Mouse (Mus musculus) mouse trophoblast stem cell (cell line): ENCODE measurements around the gene Cdrt4.

Source experiments
- in situ Hi-C, 2 experiments: fragments of 300-500 bp; cut with MseI, MboI; formaldehyde crosslinking; loops; 2 replicates in 1 of 2; 3 replicates in 1 of 2; pipeline ENCODE4 v1.15.1; 2025

The Cdrt4 gene

DNA sequence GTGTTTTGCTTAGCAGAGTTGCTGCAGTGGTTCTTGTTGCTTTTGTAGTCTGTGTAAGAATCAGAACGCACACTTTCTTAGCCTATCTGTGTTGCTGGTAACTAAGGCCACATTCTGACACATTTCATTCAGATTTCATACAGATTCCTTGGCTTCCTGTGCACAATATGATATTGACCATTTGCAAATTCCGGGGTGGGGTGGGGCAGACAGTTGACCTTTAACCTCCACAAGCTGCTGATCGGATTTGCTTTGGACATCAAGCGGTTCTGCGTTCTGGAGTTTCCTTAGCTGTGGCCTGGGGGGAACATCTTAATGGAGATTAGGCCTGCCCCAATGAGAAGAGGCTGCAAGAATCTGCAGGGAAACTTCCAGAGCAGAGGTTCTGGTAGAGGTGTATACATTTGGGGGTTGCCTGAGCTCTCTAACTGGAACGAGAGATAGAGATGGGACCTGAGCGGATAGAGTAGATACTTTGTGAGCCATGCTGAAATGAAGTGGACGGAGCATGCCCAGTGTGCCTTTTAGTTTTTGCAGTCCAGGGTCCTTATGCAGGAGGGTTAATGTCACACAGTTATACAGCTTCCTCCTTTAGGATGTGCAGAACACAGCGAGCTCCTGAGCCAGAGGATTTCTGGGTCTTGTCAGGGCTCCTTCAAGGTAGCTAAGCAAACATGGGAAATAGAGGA lies 44.2 kb downstream of the Cdrt4 start:
- in situ Hi-C loops: loop anchor here in 1 of 2 experiments (5.0 kb wide), 1 partner anchor 48 kb away; no protein-coding TSS in a partner anchor

DNA sequence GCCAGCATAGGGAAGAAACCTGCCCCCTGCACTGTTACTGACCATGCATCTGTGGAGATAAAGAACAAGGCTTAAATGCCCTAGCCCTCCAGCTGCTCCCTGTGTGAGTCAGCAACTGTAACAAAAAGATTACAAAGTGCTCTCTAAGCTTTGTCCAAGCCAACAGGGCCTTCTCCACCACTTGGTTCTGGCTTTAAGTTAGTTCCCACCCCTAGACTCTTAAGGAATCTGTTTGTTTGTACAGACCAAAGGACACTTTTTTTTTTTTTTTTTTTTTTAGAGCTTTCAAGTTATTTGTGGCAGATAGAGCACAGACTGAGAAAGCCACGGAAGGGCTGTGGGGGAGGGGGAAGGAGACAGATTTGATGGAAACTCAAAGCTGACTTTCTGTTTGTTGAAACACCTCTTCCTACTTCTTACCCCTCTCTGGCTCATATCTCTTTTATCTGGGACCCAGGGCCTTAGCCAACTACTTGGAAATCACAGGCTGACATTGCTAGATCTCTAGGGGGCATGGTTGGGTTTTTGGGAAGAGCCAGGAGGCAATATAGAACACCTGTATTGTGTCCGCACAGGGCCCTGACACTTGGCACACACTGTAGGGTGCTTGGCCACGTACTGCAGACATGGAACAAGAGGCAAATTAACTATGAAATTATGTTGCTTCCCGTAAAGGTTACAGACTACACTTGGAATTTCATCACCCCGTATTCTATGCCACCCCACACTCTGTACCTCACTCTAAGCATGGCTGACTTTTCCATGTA lies 44.9 kb downstream of the Cdrt4 start:
- in situ Hi-C loops: loop anchor here in 1 of 2 experiments (5.0 kb wide), 1 partner anchor 49 kb away; no protein-coding TSS in a partner anchor

DNA sequence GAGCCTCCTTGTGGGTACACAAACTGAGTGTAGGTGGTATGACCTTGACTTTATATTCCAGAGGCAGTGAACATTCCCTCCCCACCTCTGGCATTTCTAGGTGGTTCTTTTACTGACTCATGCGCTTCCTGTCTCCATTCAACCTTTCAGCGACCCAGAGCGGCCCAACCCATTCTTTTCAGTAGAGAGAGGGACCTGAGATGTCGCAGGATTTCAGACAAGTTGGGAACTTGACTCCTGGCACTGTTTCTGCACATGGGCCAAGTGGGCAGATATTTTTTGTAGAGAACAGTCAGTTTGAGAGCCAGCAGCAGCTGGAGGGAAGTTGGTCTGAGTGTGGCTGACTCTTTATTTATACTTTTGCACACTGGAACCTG lies 45.5 kb downstream of the Cdrt4 start:
- in situ Hi-C loops: loop anchor here in 1 of 2 experiments (5.0 kb wide), 1 partner anchor 49 kb away; no protein-coding TSS in a partner anchor

DNA sequence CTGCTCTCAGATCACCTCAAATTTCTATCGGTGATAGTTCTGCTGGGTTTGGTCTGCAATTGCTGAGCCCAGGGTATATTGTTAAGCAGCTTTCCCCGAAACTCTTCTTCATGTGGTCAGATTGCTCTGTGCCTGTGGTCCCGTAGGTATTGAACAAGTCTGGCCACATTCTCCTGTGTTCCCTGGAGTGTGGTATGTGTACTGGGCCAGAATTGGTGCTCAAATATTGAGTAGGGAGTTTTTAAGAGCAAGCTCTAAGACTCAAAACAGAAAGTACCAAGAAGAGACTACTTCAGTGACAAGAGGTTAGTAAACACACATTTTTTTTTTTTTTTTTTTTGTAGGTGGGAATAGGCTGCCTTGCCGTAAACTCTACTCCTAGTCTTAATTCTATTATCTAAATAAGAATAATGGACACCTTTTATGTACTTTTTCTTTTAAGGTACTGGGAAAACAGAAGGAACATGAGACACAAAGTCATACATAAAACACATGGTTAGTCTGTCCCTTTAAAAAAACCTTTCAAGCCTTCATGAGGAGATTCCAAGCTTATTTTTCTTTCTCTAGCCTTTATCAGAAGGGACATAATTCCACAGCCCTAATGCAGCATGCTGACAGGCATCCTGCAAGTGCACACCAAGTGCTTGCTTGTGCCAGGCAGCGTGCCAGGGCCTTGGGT lies 46.2 kb downstream of the Cdrt4 start:
- in situ Hi-C loops: loop anchor here in 1 of 2 experiments (5.0 kb wide), 1 partner anchor 50 kb away; no protein-coding TSS in a partner anchor

DNA sequence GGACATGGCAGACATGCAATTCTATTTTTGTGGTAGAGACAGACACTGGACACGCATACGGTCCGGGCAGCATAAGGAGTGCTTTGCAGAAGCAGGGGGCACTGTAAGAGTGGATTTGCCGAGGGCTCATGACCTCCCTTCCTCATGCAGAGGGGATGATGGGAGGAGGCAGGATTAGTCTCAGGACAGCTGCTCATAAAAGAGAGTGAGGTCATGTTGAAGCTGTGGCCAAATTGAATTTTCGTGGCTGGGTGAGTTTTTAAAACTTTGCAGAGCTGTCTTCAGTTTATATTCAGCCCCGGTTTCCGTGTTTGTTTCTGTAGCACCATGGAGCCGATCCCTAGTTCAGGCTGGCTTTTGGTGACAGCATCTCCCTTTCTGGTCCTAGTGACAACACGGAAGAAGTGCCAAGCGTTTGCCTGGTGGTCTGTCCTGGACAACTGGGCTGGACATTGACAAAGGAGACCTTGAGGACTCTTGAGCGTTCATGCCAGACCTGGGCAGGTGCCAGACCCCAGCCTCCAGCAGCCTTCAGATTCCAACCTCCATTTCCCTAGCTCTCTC lies 46.8 kb downstream of the Cdrt4 start:
- in situ Hi-C loops: loop anchor here in 1 of 2 experiments (5.0 kb wide), 1 partner anchor 50 kb away; no protein-coding TSS in a partner anchor

DNA sequence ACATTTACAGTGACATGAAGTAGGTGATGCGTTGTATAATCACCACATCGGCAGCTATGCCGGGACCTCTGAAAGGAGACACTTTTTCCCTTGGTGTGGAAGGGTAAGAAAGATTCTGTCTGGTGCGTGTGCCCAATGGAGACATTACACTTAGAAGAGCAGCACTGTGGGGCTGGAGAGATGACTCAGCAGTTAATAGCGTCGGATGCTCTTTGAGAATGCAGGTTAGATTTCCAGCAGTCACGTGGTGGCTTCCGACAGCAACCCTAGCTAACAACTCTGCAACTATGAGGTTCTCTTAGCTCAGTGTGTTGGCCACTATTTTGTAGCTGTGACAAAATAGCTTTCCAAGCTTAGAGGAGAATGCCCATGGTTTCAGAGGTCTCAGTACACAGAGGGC lies 49.1 kb downstream of the Cdrt4 start:
- in situ Hi-C loops: no loop called here

DNA sequence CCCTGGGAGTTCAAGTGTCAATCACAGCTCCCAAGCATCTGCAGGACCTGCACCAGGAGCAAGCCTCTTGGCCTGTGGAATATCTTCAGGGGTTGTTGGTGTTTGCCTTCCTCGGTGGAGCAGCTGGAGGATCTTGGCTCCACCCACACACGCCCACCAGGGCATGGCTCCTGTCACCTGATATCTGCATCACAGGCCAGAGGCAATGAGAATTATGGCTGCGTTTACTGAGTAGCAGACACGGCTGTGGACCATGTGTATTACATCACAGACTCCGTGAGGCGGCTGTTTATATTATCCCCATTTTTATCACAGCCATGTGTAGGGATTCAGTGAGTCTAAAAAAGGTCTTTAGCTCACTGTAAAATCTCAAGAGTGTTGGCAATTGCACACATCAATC lies 53.6 kb downstream of the Cdrt4 start:
- in situ Hi-C loops: no loop called here

DNA sequence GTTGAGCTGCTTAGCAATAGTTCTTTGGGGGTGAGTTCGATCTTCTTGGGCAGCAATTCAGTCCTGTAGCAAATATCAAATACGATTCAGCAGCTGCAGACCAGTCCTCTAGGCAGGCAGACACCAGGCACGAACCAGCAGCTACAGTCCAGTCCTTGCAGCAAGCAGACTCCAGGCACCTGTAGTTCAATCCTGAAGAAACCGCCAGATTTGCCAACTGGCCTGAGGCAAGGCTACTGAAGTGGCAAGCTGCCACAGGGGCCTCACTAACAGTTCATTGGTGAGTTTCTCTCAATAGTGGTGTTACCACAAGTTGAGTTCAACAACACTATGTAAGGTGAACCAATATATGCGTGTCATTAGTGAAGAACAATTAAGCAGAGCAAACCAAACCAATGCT lies 56.4 kb downstream of the Cdrt4 start:
- in situ Hi-C loops: no loop called here

DNA sequence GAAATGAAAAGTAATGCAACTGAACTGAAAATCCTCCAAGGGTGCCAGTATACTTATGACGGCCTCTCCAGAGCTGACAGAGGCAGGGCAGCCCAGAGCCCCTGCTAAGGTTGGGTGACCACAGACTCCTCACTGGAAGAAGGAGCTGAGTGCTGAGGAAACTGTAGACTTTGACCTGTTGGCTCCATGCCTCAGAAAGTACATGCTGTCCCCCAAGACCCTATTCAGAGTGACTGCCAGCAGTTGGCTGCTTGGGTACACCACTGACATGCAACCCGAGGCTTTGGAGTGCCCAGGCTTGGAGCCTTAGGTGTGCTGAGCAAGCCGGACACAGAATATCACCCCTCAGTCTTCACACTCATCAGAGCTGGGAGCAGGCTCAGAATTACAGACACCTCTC lies 57.0 kb downstream of the Cdrt4 start:
- in situ Hi-C loops: no loop called here

DNA sequence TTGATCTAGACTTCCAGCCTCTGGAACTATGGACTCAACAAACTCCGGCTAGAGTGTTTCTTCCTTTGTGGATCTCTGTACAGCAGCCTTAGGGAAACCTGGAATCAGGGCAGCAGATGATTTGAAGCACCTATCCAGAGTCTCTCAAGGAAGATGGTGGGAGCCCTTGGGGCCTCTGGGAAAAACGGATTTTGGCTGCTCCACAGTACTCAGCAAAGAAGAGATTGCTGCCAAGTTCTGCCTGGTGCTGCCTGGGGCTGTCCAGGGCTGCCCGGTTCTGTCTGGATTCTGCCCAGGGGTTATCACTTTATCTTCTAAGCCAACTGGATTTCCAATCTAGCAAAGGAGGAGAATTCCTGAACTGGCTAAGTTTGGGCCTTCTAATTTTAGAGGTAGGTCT lies 58.8 kb downstream of the Cdrt4 start:
- in situ Hi-C loops: no loop called here

DNA sequence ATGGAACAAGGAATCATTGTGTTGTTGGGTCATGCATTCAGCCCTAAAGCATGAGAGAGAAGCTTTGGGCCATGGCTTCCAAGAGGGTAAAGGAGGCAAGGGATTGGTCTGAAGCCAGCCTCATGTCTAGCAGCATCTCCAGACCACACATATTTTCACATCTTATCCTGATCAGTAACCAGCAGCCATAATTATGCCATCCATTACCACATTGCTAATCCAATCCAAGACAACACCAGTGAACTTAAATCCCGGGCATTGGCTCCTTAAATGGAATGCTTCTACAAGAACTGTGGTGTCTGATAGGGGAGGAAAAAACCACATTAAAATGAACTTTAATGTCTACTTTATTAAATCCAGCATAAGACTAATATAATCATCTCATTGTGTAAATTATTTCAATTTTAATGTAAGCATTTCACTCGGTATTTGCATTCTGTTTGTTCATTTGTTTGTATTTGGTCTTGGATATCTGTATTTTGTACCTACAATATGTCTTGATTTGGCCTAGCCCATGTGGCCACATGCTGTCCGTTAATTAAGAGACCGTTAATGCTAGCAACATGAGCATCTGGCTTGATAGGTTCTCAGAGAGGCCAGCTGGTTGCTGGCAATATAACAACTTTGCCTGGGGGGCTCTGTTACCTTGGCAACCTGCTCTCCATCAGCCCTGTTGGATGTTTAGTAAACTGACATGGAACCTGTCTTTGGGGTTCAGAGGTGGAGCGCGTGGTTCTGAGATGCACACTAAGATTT lies 66.5 kb downstream of the Cdrt4 start:
- in situ Hi-C loops: no loop called here

DNA sequence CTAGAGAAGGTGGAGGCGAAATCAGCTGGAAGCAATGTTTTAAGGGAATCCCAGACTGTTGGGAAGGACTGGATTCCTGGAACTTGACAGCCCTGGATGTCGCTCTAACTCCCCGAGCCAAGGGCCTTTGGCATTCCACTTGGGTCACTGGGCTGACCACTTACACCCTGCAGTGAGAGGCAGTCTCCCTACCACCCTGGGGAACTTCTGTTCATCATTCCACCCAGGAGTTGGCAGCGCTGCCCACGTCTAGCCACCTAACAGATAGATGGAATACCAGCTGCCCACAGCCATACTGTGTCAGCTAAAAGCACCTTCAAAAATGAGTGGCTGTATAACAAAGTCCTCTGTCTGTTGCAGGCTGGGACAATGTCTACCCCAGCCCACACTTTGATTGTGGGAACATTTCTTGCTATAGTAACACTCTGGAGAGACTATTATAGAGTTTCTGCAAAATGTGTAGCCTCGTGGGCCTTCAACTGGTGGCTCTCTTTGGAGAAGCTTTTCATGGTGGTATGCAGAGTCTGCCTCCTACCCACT lies 67.2 kb downstream of the Cdrt4 start:
- in situ Hi-C loops: no loop called here

DNA sequence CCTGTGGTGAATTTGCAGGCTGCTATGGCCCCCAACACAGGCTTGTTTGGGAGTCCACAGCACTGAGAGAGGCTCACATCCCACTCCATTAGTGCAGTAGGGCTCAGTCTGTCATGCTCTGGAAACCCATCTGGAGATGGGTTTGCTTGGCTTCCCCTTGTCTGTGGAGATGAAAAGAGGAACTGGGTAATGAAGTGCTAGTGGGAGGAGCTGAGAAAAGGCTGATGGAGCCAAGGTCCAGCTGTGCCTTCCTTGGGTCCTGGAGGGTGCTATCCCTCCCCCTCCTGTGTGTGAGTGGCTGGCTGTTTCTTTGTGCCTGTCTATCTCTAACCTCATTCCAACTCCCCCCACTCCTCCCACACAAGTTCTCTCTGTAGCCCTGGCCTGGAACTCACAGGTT lies 69.6 kb downstream of the Cdrt4 start:
- in situ Hi-C loops: no loop called here

DNA sequence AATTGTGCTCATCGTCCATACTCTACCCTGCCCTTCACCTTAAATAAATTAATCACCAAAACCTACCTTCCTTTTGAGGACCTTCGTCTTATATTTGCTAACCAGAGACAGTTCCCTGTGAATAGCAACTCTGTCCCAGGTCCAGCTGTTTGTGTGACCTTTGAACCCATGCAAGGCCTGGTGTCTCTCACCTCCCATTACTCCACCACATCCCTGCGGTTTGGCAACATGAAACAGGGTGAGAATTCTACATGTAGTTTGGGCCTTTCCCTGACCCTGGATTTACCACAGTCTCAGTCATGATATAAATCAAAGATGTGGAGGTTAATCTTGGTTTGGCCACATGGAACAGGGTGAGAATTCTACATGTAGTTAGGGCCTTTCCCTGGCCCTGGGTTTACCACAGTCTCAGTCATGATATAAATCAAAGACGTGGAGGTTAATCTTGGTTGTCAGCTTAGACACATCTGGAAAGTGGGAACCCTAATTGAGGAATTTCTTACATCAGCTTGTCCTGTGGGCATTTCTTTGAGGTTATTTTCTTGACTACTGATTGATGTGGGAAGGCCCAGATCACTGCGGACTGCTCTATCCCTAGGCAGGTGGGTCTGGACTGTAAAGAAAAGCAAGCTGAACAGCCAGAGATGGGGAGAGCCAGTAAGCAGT lies 70.3 kb downstream of the Cdrt4 start:
- in situ Hi-C loops: no loop called here

DNA sequence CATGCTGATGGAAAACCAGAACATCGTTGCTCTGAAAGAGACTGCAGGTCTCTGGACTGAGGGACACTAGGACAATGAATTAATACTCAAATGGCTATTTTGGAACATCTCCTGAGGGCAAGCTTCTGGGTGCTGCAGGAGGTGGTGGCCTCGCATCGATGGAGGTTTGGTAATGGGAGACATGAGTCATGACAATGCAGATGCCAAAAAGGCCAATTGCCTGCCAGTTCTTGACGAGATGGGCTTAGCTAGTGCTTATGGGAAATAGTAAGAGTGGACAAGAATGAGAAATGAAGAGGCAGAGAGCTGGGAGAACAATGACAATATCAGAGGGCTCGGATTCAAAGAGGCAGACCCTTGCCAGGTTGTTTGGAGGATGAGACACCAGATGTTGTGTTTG lies 72.5 kb downstream of the Cdrt4 start:
- in situ Hi-C loops: no loop called here

DNA sequence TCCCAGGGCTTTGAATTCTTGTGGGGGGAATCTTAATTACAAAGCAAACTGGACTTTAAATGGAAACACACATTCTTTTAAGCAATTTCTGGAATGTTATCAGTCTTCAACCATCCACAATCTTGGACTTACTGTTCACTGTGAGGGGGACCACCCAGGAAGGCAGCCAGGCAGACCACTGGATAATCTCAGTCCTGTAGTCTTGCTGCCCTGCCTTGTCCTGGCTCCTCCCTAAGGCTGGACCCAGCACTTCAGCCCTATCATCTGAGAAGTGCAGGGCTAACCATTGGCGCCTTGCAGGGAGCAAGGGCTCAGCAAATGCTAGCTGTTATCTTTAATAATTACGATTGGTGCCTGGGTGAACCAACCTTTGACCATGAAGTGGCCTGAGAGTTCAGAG lies 73.1 kb downstream of the Cdrt4 start:
- in situ Hi-C loops: no loop called here

DNA sequence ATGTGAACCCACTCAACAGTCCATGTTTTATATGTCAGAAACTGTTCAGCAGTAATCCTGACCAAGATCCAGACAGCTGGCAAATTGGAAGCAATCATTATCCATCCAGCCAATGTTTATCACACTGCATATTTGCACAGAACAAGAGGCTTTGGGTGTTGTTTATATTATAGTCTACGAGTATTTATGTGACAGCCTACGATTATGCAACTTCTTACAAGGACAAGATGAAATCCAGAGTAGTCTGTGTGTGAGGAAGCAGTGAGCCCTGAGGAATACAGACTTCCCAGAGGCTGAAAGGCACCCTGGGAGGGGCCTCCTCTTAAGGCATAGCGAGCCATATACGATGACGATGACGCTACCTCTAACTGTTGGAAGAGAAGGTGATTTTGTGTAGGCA lies 74.5 kb downstream of the Cdrt4 start:
- in situ Hi-C loops: no loop called here

DNA sequence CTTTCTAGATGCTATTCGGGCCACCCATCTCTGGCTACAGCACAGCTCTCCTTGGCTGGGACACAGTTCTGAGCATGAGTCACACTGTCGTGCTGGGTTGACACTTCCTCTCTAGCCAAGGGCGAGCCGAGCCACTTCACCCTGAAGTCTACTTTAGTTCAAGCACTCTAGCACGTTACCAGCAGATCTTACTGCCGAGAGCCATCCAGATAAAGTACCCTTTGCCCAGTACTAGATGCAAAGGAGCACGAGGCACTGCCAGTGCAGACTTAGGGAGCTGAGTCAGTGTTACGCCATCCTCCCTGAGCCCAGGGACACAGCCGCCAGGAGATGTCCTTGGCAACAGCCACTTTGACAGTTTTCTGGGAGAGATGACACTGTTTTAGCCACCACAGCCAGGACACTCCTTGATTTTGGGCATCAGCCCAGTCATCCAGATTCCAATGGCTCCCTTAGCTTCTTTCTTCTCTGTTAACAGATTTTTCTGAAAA lies 75.7 kb downstream of the Cdrt4 start:
- in situ Hi-C loops: no loop called here

DNA sequence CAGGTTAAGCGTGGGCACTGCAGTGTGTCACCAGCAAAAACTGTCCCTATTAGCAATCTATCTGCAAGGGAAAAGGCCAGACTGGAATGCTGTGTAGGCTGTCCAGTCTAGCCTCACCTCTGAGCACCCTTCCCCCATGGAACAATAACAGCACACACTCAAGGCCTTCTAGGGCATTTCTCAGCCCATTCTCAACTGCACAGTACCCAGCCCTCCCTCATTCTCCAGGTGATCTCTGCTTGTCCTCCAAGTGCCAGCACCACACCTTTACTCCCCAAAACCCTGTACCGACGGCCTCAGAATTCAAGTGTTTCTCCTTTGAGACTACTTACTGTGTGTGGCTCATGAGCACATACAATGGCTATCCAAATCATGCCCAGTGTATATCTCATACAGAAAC lies 77.1 kb downstream of the Cdrt4 start:
- in situ Hi-C loops: no loop called here

DNA sequence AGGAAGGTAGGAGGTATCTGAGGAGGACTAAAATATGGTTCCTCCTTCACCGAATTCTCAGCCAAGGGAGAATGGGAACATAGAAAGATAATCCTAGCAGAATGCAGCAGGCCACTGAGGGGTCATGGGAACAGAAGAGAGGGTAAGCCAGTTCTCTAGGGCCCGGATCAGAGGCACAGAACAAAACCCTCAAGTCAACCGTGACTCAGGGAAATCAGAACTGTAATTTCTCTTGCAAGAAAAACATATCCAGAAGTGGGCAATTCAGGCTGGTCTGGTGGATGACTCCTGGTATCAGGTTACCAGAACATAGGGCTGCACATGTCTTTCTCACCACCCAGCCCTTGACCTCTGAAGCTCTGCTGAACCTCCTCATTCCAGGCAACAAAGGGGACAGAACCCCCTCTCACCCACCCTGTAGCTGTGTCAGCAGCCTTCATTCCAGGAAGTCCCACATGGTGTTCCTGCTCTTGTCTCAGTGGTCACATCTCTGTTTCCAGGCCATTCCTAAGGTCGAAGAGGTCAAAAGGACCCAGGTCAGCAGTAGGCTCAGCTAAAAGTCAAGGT lies 78.2 kb downstream of the Cdrt4 start:
- in situ Hi-C loops: no loop called here
